Mouse (Mus musculus) fibroblast of lung, adult 2 months (primary cell): ENCODE data around the gene Olfr1180.
"Not testable (repeated sequence)": the region's sequence is repeated elsewhere in the genome, so short reads cannot be mapped to it uniquely, and the experiment has no call there.

Experiments used
- DNase-seq: peaks from one replicate; pipeline ENCODE4 v3.0.0-alpha.2; 2011; ENCODE audit warnings: low read depth

Olfr1180 gene

DNA sequence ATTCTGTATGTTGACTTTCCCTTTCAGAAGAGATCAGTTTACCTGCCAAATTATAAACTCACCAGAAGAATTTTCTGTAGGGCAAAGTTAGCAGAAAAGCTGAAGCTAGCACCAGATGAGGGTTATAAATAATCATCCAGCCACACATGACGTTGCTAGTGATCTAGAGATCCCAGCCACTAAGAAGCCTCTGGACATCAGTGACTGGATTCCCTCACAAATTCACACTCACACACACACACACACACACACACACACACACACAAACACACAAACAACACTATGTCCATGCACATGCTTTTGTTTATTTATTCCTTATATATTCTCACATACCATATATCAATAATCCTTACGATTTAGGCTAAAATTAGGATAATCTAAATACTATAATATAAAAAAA lies at the start of gene Olfr1180:
Olfr1180 (minus strand) TSS at position 101 of the 400 bp plus-strand sequence.
- no peak for DNase-seq

DNA sequence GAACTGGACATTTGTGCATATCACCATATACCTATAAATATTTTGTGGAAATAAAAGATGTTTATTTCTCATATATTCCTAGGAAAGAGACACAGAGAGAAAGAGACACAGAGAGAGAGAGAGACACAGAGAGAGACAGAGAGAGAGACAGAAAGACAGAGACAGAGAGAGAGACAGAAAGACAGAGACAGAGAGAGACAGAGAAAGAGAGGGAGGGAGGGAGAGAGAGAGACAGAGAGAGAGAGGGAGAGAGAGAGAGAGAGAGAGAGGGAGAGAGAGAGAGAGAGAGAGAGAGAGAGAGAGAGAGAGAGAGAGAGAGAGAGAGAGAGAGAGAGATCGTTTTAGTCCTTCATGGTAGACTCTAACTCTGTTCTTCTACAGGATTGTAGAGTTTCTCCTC lies 35.6 kb upstream of the Olfr1180 start, which contains the start of gene Olfr1183:
Olfr1183 (plus strand) TSS at position 301 of the 400 bp plus-strand sequence.
- DNase-seq = not testable (repeated sequence)

DNA sequence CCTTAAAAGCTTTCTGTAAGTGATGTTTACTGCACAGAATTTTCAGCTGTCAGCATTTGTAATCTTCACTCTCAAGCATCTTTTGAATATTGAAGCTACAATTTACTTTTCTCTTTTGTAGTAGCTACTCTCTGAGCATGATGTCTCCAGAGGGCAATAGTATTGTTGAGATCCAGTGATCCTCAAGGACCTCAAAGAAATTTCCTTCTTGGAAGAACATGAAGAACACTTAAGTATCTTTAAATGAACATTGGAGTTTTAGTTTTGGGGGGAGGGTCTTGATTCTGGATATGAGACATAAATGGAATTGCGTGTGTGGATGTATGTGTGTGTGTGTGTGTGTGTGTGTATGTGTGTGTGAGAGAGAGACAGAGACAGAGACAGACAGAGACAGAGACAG lies 30.1 kb upstream of the Olfr1180 start, which contains the start of gene Gm13757:
Gm13757 (minus strand) TSS at position 101 of the 400 bp plus-strand sequence.
- DNase-seq = no peak

DNA sequence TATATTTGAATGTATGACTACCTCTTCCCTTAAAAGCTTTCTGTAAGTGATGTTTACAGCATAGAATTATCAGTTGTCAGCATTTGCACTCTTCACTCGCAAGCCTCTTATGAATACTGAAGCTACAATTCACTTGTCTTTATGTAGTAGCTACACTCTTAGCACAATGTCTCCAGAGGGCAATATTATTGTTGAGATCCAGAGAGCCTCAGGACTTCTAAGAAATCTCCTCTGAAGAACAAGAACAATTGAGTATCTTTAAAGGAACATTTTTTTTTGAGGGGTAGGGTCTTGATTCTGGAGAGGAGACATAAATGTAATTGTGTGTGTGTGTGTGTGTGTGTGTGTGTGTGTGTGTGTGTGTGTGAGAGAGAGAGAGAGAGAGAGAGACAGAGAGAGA lies 7.1 kb upstream of the Olfr1180 start, which contains the start of gene Olfr1181:
Olfr1181 (minus strand) TSS at position 101 of the 400 bp plus-strand sequence.
- no peak for DNase-seq

DNA sequence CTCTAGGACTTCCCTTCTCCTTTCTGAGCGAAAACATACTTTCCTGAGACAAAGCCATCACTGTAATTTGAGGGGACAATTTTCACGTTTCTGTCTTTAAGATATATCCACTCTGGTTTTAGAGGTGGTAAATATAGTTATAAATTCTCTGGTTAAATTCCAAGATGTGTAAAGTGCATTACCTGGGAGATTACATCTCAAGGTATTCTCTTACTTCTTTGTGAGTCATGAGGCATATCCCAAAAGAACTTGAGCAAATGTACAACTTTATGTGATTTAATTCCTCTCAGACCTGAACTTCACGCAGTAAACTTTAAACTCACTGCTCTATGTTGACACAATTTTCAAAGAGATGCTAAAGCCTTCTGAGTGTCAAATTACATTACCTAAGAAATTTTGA lies 12.6 kb downstream of the Olfr1180 start, which contains the start of gene Olfr1179:
Olfr1179 (minus strand) TSS at position 101 of the 400 bp plus-strand sequence.
- no peak for DNase-seq

DNA sequence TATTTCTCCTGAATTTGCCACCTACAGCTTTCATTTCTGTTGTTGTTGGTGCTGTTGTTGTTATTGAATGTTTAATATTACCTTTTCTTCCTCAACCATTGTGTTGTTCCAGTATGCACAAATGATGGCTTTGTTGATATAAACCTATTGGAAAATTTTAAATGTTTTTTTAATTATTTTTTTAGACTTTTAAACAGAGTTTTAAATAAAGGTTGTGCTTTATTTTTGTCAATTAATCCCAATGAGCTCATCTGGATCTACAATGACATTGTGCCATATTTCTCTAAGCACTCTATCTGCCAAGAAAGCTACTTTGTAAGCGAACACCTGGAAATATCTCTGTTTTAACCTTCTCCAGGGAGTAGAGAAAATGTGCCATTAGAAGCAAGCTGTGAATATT lies 32.2 kb downstream of the Olfr1180 start, which contains the start of gene Olfr1178:
Olfr1178 (plus strand) TSS at position 301 of the 400 bp plus-strand sequence.
- DNase-seq = no peak
